Mouse (Mus musculus): Measurements from ENCODE around the gene Tas2r134. TPM values are rescaled to one million over a fixed set of nuclear protein-coding genes. Genes with fewer than 3 reads are reported as not detected.

Tas2r134 gene
- not detected in 2 replicates for polyA plus RNA-seq (2014; fragmentation: Nextera tagmentation; extraction: Ambion mirVana)

- Histone ChIP-seq H3K9ac (replicated peaks; ENCODE audit: low read depth, low read length) (no peak within 1 kb of the TSS), H3K36me3 (ENCODE audit: control insufficient read depth, insufficient read depth, low read length) (no peaks in the 10 kb centered on the region), H3K4me1 (ENCODE audit: control insufficient read depth, insufficient read depth, low read length) (no peaks in the 10 kb centered on the region), H3K9me3 (ENCODE audit: control insufficient read depth, low read depth, low read length) (no peaks in the 10 kb centered on the region), H3K4me3 (ENCODE audit: low read depth, low read length) (no peak within 1 kb of the TSS), H3K27ac (ENCODE audit: low read length) (no peak within 1 kb of the TSS), H3K4me2 (replicated peaks; ENCODE audit: low read depth, low read length) (no peak within 1 kb of the TSS), H3K27me3 (ENCODE audit: control insufficient read depth, insufficient read depth, low read length) (no peaks in the 10 kb centered on the region)
- WGBS = 85% methylated on average over 4 of the region's 4 CpGs
- no peak for ATAC-seq (ENCODE audit: insufficient number of reproducible peaks, insufficient read depth, low FRiP score, low read depth)
Observed at GRCm38 (mm10) chr2:51627211-51627610, at the start of gene Tas2r134. Gene Tas2r134, plus strand, starts transcription at chr2:51627511.

- no peaks in the 10 kb centered on the region for H3K27me3 ChIP-seq (ENCODE audit: control insufficient read depth, insufficient read depth, low read length)
- ATAC-seq (ENCODE audit: insufficient number of reproducible peaks, insufficient read depth, low FRiP score, low read depth) = no peak
- H3K9me3 ChIP-seq (ENCODE audit: control insufficient read depth, low read depth, low read length) = no peaks in the 10 kb centered on the region
- no peak overlapping the region for H3K4me3 ChIP-seq (ENCODE audit: low read depth, low read length)
- no peak overlapping the region for H3K4me2 ChIP-seq (replicated peaks; ENCODE audit: low read depth, low read length)
- WGBS = 85% methylated on average over 5 of the region's 5 CpGs
- no peaks in the 10 kb centered on the region for H3K4me1 ChIP-seq (ENCODE audit: control insufficient read depth, insufficient read depth, low read length)
- no peak overlapping the region for H3K27ac ChIP-seq (ENCODE audit: low read length)
- H3K36me3 ChIP-seq (ENCODE audit: control insufficient read depth, insufficient read depth, low read length) = no peaks in the 10 kb centered on the region
- H3K9ac ChIP-seq (replicated peaks; ENCODE audit: low read depth, low read length) = no peak overlapping the region
Observed at GRCm38 (mm10) chr2:51579767-51580166, 47.5 kb upstream of the Tas2r134 start.

GRCm38 (mm10) chr2:51584050-51585046 lies 43.0 kb upstream of the Tas2r134 start:
- H3K4me3 ChIP-seq (ENCODE audit: low read depth, low read length) = no peak overlapping the region
- no peak overlapping the region for H3K9ac ChIP-seq (replicated peaks; ENCODE audit: low read depth, low read length)

GRCm38 (mm10) chr2:51588336-51588735 lies 39.0 kb upstream of the Tas2r134 start:
- H3K4me2 ChIP-seq (replicated peaks; ENCODE audit: low read depth, low read length) = no peak overlapping the region
- no peak overlapping the region for H3K27ac ChIP-seq (ENCODE audit: low read length)
- no peaks in the 10 kb centered on the region for H3K27me3 ChIP-seq (ENCODE audit: control insufficient read depth, insufficient read depth, low read length)
- no peaks in the 10 kb centered on the region for H3K36me3 ChIP-seq (ENCODE audit: control insufficient read depth, insufficient read depth, low read length)
- H3K9ac ChIP-seq (replicated peaks; ENCODE audit: low read depth, low read length) = no peak overlapping the region
- WGBS = 79% methylated on average over 4 of the region's 4 CpGs
- no peak for ATAC-seq (ENCODE audit: insufficient number of reproducible peaks, insufficient read depth, low FRiP score, low read depth)
- no peak overlapping the region for H3K4me3 ChIP-seq (ENCODE audit: low read depth, low read length)
- H3K4me1 ChIP-seq (ENCODE audit: control insufficient read depth, insufficient read depth, low read length) = peaks cover 2% of the 10 kb centered on the region; the same call in 1 of the 2 replicates
- no peaks in the 10 kb centered on the region for H3K9me3 ChIP-seq (ENCODE audit: control insufficient read depth, low read depth, low read length)

More at GRCm38 (mm10) chr2:51584050-51585046, 43.0 kb upstream of the Tas2r134 start:
- WGBS = 85% methylated on average over 9 of the region's 9 CpGs
- Histone ChIP-seq H3K4me2 (replicated peaks; ENCODE audit: low read depth, low read length) (no peak overlapping the region), H3K9me3 (ENCODE audit: control insufficient read depth, low read depth, low read length) (no peaks in the 10 kb centered on the region), H3K27me3 (ENCODE audit: control insufficient read depth, insufficient read depth, low read length) (no peaks in the 10 kb centered on the region), H3K4me1 (ENCODE audit: control insufficient read depth, insufficient read depth, low read length) (no peaks in the 10 kb centered on the region), H3K27ac (ENCODE audit: low read length) (no peak overlapping the region), H3K36me3 (ENCODE audit: control insufficient read depth, insufficient read depth, low read length) (no peaks in the 10 kb centered on the region)
- ATAC-seq (ENCODE audit: insufficient number of reproducible peaks, insufficient read depth, low FRiP score, low read depth) = no peak

- WGBS = 76% methylated on average over 6 of the region's 6 CpGs
- Histone ChIP-seq H3K36me3 (ENCODE audit: control insufficient read depth, insufficient read depth, low read length) (no peaks in the 10 kb centered on the region), H3K27ac (ENCODE audit: low read length) (no peak overlapping the region), H3K27me3 (ENCODE audit: control insufficient read depth, insufficient read depth, low read length) (no peaks in the 10 kb centered on the region), H3K4me2 (replicated peaks; ENCODE audit: low read depth, low read length) (no peak overlapping the region), H3K4me3 (ENCODE audit: low read depth, low read length) (no peak overlapping the region), H3K9ac (replicated peaks; ENCODE audit: low read depth, low read length) (no peak overlapping the region), H3K4me1 (ENCODE audit: control insufficient read depth, insufficient read depth, low read length) (peaks cover 2% of the 10 kb centered on the region; the same call in 1 of the 2 replicates), H3K9me3 (ENCODE audit: control insufficient read depth, low read depth, low read length) (no peaks in the 10 kb centered on the region)
- ATAC-seq (ENCODE audit: insufficient number of reproducible peaks, insufficient read depth, low FRiP score, low read depth) = peak; percentile 53; the same call in 1 of the 2 replicates
Observed at GRCm38 (mm10) chr2:51588895-51589294, 38.4 kb upstream of the Tas2r134 start.

DNA sequence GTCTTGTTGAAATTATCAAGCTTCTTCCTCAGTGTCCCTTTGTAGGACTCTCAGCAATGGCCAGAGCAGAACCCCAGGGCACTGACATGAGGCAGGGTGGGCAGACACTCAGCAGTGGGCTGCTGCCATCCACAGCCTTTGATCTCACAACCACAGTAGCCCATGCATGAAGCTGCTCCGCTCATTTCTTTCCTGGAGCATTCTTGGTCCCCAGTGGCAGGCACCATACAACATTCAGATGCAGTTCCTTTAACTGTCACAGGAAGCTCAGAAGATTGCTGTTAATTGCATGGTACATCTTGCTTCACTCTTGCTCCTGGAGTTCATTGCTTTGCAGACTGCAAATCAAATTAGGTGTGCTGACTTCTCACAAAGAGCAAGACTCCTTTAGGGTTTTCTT lies 37.7 kb upstream of the Tas2r134 start:
- no peak overlapping the region for H3K4me2 ChIP-seq (replicated peaks; ENCODE audit: low read depth, low read length)
- ATAC-seq (ENCODE audit: insufficient number of reproducible peaks, insufficient read depth, low FRiP score, low read depth) = no peak
- H3K36me3 ChIP-seq (ENCODE audit: control insufficient read depth, insufficient read depth, low read length) = no peaks in the 10 kb centered on the region
- H3K9ac ChIP-seq (replicated peaks; ENCODE audit: low read depth, low read length) = no peak overlapping the region
- H3K4me3 ChIP-seq (ENCODE audit: low read depth, low read length) = no peak overlapping the region
- 83% methylated on average over 1 of the region's 1 CpGs for WGBS
- no peak overlapping the region for H3K27ac ChIP-seq (ENCODE audit: low read length)
- H3K27me3 ChIP-seq (ENCODE audit: control insufficient read depth, insufficient read depth, low read length) = no peaks in the 10 kb centered on the region
- no peaks in the 10 kb centered on the region for H3K9me3 ChIP-seq (ENCODE audit: control insufficient read depth, low read depth, low read length)
- peaks cover 2% of the 10 kb centered on the region; the same call in 1 of the 2 replicates for H3K4me1 ChIP-seq (ENCODE audit: control insufficient read depth, insufficient read depth, low read length)

GRCm38 (mm10) chr2:51590308-51590707 lies 37.0 kb upstream of the Tas2r134 start:
- Histone ChIP-seq H3K4me1 (ENCODE audit: control insufficient read depth, insufficient read depth, low read length) (peaks cover 2% of the 10 kb centered on the region; the same call in 1 of the 2 replicates), H3K4me3 (ENCODE audit: low read depth, low read length) (no peak overlapping the region), H3K27ac (ENCODE audit: low read length) (no peak overlapping the region), H3K9me3 (ENCODE audit: control insufficient read depth, low read depth, low read length) (no peaks in the 10 kb centered on the region), H3K36me3 (ENCODE audit: control insufficient read depth, insufficient read depth, low read length) (no peaks in the 10 kb centered on the region), H3K4me2 (replicated peaks; ENCODE audit: low read depth, low read length) (no peak overlapping the region), H3K27me3 (ENCODE audit: control insufficient read depth, insufficient read depth, low read length) (no peaks in the 10 kb centered on the region), H3K9ac (replicated peaks; ENCODE audit: low read depth, low read length) (no peak overlapping the region)
- no peak for ATAC-seq (ENCODE audit: insufficient number of reproducible peaks, insufficient read depth, low FRiP score, low read depth)
- WGBS = 79% methylated on average over 8 of the region's 8 CpGs

DNA sequence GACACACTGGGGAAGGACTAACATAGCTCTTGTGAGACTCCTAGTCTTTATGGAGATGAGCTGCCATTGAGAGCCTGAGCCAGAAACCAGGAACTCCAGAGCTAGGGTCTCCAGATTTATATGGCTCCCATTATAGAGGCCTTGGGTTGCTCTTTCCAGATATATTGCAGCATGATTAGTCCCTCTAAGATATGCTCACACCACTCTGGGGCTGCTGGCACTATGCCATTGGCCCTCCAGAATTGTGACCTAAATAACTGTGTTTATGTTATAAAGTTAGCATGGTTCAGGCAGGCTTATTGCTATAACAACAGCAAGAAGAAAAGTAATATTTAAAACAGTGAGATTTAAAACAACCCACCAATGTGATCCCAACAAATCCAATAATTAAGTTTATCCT lies 35.2 kb upstream of the Tas2r134 start:
- H3K27ac ChIP-seq (ENCODE audit: low read length) = no peak overlapping the region
- no peak overlapping the region for H3K4me3 ChIP-seq (ENCODE audit: low read depth, low read length)
- peaks cover 2% of the 10 kb centered on the region; the same call in 1 of the 2 replicates for H3K4me1 ChIP-seq (ENCODE audit: control insufficient read depth, insufficient read depth, low read length)
- H3K9me3 ChIP-seq (ENCODE audit: control insufficient read depth, low read depth, low read length) = no peaks in the 10 kb centered on the region
- no peak for ATAC-seq (ENCODE audit: insufficient number of reproducible peaks, insufficient read depth, low FRiP score, low read depth)
- H3K36me3 ChIP-seq (ENCODE audit: control insufficient read depth, insufficient read depth, low read length) = no peaks in the 10 kb centered on the region
- no peak overlapping the region for H3K9ac ChIP-seq (replicated peaks; ENCODE audit: low read depth, low read length)
- H3K27me3 ChIP-seq (ENCODE audit: control insufficient read depth, insufficient read depth, low read length) = no peaks in the 10 kb centered on the region
- H3K4me2 ChIP-seq (replicated peaks; ENCODE audit: low read depth, low read length) = no peak overlapping the region

All from stomach, embryonic 14.5 days (tissue).